Mouse (Mus musculus) CD4-positive naive resting alpha-beta T cell, adult 57 days (primary cell): Measurements from ENCODE around the gene Gm3383. TPM values are rescaled to one million over a fixed set of nuclear protein-coding genes. Genes with fewer than 3 reads are reported as not detected.

Experiments used
- total RNA-seq: library from RNA; stranded (reverse); gene quantifications from one replicate; pipeline ENCODE4 v1.2.4, GENCODE M21; 2023

The Gm3383 gene
- 1.3 TPM for total RNA-seq

GRCm38 (mm10) chr14:5807882-5808281 lies at the start of gene Gm3383:
Gene Gm3383 (minus strand): TSS chr14:5807982.

DNA sequence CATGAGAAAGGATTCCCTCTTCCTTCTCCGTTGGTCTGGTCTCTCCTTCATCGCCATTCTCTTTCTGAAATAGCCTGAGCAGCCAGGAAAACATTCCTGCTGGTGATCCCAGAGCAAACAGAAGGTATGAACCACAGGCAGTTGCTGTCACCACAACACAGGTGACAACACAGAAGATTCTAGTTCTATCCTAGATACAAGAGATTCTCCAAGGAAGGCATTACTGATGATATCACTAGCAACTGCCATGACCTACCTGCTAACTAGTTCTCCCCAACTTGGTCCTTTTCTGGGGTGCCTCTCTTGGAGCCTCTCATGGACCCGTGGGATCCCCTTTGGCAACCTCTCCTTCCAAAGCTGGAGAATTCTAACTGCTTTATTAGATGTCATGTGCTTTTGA lies 22.4 kb upstream of the Gm3383 start, which contains the start of gene Gm3424:
Gene Gm3424, minus strand, starts transcription at position 101 of the 400 bp plus-strand sequence.

GRCm38 (mm10) chr14:5741477-5741876 lies 66.3 kb downstream of the Gm3383 start, which contains the start of gene Gm3373:
Gene Gm3373 (minus strand): TSS chr14:5741577.

DNA sequence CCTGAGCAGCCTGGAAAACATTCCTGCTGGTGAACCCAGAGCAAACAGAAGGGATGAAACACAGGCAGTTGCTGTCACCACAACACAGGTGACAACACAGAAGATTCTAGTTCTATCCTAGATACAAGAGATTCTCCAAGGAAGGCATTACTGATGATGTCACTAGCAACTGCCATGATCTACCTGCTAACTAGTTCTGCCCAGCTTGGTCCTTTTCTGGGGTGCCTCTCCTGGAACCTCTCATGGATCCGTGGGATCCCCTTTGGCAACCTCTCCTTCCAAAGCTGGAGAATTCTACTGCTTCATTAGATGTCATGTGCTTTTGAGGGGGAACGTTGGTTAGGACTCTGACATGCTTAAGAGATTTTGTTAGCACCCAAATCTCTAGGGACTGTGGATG lies 120.4 kb downstream of the Gm3383 start, which contains the start of gene Gm9603:
Gene Gm9603, minus strand, starts transcription at position 101 of the 400 bp plus-strand sequence.

DNA sequence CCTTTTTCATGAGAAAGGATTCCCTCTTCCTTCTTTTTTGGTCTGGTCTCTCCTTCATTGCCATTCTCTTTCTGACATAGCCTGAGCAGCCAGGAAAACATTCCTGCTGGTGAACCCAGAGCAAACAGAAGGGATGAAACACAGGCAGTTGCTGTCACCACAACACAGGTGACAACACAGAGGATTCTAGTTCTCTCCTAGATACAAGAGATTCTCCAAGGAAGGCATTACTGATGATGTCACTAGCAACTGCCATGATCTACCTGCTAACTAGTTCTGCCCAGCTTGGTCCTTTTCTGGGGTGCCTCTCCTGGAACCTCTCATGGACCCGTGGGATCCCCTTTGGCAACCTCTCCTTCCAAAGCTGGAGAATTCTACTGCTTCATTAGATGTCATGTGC lies 174.9 kb downstream of the Gm3383 start, which contains the start of gene Gm8265:
Gene Gm8265, minus strand, starts transcription at position 101 of the 400 bp plus-strand sequence.

Other genes with a start within 250 kb of the Gm3383 start
- not detected for gene Gm8265, start 175.0 kb downstream of the Gm3383 start, total RNA-seq
- not detected for gene Gm9603, start 120.5 kb downstream of the Gm3383 start, total RNA-seq
- not detected for gene Gm3373, start 66.4 kb downstream of the Gm3383 start, total RNA-seq
- not detected for gene Gm3424, start 22.3 kb upstream of the Gm3383 start, total RNA-seq
- not detected for gene Gm8237, start 72.4 kb upstream of the Gm3383 start, total RNA-seq
- not detected for gene Gm3248, start 153.8 kb upstream of the Gm3383 start, total RNA-seq
- not detected for gene Gm3453, start 171.2 kb upstream of the Gm3383 start, total RNA-seq